Mouse (Mus musculus): Measurements from ENCODE around the gene Fam102b.

GRCm38 (mm10) chr3:109008180-109008579 is 19.2 kb downstream of the Fam102b start:
- TF ChIP-seq POLR2A (IDR thresholded peaks at IDR 0.05; ENCODE audit: borderline replicate concordance, low read depth, low read length) (no peak), CTCF (IDR thresholded peaks at IDR 0.05; ENCODE audit: low read depth, low read length) (no peak)

Measured in bone marrow macrophage, adult 2 months (primary cell).